Mouse (Mus musculus) brown adipose tissue, adult 24 weeks (tissue): ENCODE results near the gene Txnrd1. TPM values are rescaled to one million over a fixed set of nuclear protein-coding genes. Genes with fewer than 3 reads are reported as not detected.
A peak's percentile ranks its signal among the peaks of the same experiment; 100 is the strongest.

Experiments
- H3K27ac ChIP-seq: fragments of 200-500 bp; replicated peaks from 2 replicates; pipeline ENCODE4 v1.5.1; 2012; ENCODE audit warnings: low read depth, mild to moderate bottlenecking, low read length
- H3K4me1 ChIP-seq: fragments of 200-500 bp; 2 replicates; pipeline ENCODE4 v1.6.1; 2012; ENCODE audit warnings: low read length, mixed read lengths; ENCODE audit not compliant: control insufficient read depth, insufficient read depth, insufficient read length
- H3K4me3 ChIP-seq: fragments of 200-500 bp; 2 replicates; pipeline ENCODE4 v1.5.1; 2012; ENCODE audit warnings: low read depth, mild to moderate bottlenecking, low read length, moderate library complexity; ENCODE audit not compliant: insufficient read depth
- polyA plus RNA-seq: library from polyadenylated mRNA; stranded (reverse); fragments of >200 nt; gene quantifications from 2 replicates; pipeline ENCODE4 v1.2.4, GENCODE M21; 2012; ENCODE audit not compliant: missing spikeins, insufficient read depth, insufficient read length

The Txnrd1 gene
- polyA plus RNA-seq, 1 experiment: 44.0 TPM

- H3K4me3 ChIP-seq: no peak overlapping the region
- H3K27ac ChIP-seq: no peak overlapping the region
- no peaks in the 10 kb centered on the region for H3K4me1 ChIP-seq
Measured at GRCm38 (mm10) chr10:82808155-82808554, 25.6 kb upstream of the Txnrd1 start.

DNA sequence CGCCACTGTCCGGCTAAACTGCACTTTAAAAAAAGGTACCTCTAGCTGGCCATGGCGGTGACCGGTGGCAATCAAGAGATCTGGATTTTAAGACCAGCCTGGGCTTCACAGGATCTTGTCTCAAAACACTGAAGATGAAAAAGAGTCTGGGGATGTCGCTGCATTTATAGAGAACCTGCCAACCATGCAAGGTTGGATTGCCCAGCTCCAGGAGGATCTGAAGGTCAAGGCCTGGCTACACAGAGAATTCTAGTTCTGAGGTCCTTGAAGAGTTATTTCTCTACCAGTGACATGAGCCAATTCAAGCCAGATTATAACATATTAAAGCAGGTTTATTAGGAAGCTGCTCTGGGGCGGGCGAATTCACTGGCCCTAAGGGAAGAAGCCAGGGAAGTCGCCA is 24.9 kb upstream of the Txnrd1 start:
- Histone ChIP-seq H3K4me3 (no peak overlapping the region), H3K4me1 (no peaks in the 10 kb centered on the region), H3K27ac (no peak overlapping the region)

- no peak overlapping the region for H3K4me3 ChIP-seq
- no peaks in the 10 kb centered on the region for H3K4me1 ChIP-seq
- H3K27ac ChIP-seq: no peak overlapping the region
Measured at GRCm38 (mm10) chr10:82809352-82809751, 24.4 kb upstream of the Txnrd1 start.

GRCm38 (mm10) chr10:82811855-82812431 is 21.8 kb upstream of the Txnrd1 start:
- Histone ChIP-seq H3K4me1 (no peaks in the 10 kb centered on the region), H3K4me3 (peak overlapping the region; percentile 61), H3K27ac (no peak overlapping the region)

DNA sequence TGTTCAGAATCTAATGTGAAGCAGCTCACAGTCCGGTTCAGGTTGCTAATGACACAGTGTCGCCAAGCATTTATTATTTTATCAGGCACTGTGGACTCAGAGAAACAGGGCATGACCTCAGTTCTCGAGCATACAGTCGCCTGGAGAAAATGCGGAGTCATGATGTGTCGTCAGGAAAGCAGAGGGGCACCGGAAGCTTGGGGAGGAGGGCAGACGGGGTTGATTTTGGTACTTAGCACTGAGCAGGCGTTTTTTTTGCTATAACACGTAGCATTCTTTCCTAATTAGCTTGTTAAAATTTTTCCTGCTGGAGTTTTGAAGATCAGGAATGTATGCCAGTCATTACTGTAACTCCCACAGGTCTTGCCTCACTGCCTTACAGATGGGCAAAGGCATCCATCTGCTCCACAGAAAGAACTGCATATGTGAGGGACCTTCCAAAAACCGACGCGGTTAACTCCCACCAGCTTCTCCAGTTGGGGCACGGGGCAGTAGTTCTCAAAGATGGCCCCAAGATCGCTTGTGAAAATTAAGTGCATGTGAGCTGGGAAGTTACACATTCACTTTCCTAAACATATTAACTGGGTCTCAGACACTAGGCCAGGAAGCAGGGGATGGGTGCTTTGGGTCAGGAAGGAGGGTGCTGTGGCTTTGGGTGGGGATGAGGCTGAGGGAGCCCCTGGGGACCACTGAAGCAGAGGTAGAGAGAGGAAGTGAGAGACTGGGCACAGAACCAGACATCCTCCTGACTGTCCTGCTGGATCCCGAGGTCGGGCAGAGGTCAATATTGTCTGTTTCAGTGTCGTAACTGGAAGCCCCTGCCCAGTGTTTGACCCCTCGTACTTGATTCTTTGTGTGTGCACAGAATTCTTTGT is 19.4 kb upstream of the Txnrd1 start:
- Histone ChIP-seq H3K27ac (no peak overlapping the region), H3K4me1 (no peaks in the 10 kb centered on the region), H3K4me3 (no peak overlapping the region)

- no peaks in the 10 kb centered on the region for H3K4me1 ChIP-seq
- H3K4me3 ChIP-seq: no peak overlapping the region
- H3K27ac ChIP-seq: no peak overlapping the region
Measured at GRCm38 (mm10) chr10:82816441-82816840, 17.3 kb upstream of the Txnrd1 start.

DNA sequence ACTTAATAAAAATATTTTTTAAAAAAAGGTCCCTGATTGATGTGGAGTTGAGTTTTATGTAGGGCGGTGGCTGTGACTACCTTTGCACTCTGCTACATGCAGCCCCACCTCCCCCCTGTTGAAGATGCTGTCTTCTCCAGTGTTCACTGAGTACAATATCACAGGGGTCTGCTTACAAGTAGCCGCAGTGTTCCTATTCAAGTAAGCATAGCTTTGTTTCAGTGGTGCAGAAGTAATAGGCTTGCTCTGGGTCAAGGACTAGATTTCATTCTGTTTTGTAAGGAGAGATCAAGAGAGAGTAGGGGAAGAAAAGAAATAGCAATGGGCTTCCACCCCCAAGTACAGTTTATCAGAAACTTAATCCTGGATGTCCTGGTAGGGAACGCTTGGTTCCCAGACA is 16.2 kb upstream of the Txnrd1 start:
- no peaks in the 10 kb centered on the region for H3K4me1 ChIP-seq
- H3K27ac ChIP-seq: no peak overlapping the region
- no peak overlapping the region for H3K4me3 ChIP-seq

GRCm38 (mm10) chr10:82817936-82818335 is 15.8 kb upstream of the Txnrd1 start:
- no peaks in the 10 kb centered on the region for H3K4me1 ChIP-seq
- H3K4me3 ChIP-seq: no peak overlapping the region
- no peak overlapping the region for H3K27ac ChIP-seq

DNA sequence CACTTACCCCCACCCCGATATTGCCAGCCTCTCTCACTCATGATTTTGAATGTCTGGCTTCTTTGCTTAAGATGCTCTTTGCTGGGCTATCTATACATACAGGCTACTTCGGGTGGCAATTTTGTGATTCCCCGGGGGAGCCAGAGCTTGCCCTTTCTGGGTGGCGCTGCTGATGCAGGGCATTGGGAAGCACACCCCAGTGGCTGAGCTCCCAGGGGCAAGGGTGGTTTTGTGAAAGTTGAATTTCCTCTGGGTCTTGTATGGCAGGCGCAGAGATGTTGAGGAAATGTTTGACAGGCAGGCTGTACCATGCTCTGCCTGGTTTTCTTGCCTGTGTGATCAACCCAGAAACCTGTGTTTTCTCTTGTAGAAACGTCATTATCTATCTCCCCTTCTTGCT is 15.1 kb upstream of the Txnrd1 start:
- no peak overlapping the region for H3K4me3 ChIP-seq

DNA sequence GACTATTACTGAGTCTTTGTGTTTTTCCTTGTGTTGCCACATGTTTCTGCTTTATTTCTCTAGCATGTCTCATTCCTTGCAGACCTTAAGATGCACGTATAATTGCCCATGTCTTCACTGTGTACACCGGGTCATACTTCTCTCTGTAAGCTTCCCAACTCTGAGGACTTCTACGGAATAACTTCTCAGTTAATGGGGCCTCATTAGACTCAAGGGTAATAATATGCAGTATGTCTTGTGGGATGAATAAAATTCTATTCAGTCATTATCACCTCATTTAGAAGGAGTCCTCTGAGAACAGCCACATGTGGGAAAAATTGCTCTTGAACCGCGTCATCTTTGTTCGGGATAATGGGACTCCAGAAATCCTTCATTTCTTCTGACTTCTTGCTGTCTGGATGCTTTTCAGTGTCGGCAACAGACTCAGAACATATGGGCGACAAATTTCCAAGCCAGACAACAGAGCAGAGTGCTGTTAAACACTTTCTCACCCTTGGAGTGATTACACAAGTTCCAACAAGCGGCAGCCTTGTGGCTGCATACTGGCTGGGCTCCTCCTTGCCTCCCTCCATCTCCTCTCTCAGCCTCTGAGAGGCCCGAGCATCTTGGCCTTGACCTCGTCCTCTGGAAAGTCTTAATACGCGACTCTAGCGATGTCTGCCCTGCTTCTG is 10.5 kb upstream of the Txnrd1 start:
- Histone ChIP-seq H3K4me1 (no peaks in the 10 kb centered on the region), H3K27ac (no peak overlapping the region), H3K4me3 (no peak overlapping the region)

More for the DNA sequence above, 15.1 kb upstream of the Txnrd1 start:
- Histone ChIP-seq H3K4me1 (no peaks in the 10 kb centered on the region), H3K27ac (no peak overlapping the region)

GRCm38 (mm10) chr10:82823779-82824177 is 10.0 kb upstream of the Txnrd1 start:
- Histone ChIP-seq H3K4me1 (no peaks in the 10 kb centered on the region), H3K27ac (no peak overlapping the region), H3K4me3 (no peak overlapping the region)

- no peaks in the 10 kb centered on the region for H3K4me1 ChIP-seq
- peak overlapping the region; percentile 14; the same call in 1 of the 2 replicates for H3K4me3 ChIP-seq
- no peak overlapping the region for H3K27ac ChIP-seq
Measured at GRCm38 (mm10) chr10:82824541-82824940, 9.2 kb upstream of the Txnrd1 start.

DNA sequence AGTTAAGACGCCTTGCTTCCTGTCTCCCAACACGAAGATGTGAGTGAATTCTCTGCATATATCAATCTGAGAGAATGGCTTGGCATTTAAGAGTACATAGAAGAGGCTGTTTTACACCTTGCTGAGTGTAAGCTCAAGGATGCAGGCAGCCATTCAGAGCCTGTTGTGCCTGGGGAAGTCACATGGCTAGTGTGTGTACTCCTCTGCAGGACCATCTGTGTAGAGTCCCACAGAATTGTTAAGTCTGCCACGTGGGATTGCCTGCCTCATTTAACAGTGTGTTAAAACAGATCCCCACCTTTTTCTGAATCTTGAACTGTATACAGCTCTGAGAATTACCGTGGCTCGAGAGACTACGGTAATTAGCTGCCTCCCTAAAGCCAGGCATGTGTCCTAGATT is 7.2 kb upstream of the Txnrd1 start:
- H3K4me3 ChIP-seq: no peak overlapping the region
- H3K27ac ChIP-seq: no peak overlapping the region
- no peaks in the 10 kb centered on the region for H3K4me1 ChIP-seq

GRCm38 (mm10) chr10:82835898-82836297 is 2.1 kb downstream of the Txnrd1 start:
- H3K27ac ChIP-seq: no peak overlapping the region
- no peak overlapping the region for H3K4me3 ChIP-seq
- no peaks in the 10 kb centered on the region for H3K4me1 ChIP-seq

GRCm38 (mm10) chr10:82838390-82838789 is 4.6 kb downstream of the Txnrd1 start:
- no peak overlapping the region for H3K27ac ChIP-seq
- no peak overlapping the region for H3K4me3 ChIP-seq
- H3K4me1 ChIP-seq: no peaks in the 10 kb centered on the region
